ENCODE assay signal across 10 mouse cellular contexts in genomic region chr14:40959586-40959985, GRCm38 (mm10). TPM values are rescaled to one million over a fixed set of nuclear protein-coding genes. Genes with fewer than 3 reads are reported as not detected.
DNase-seq lines count a peak whose midpoint lies in the region; ATAC-seq and TF ChIP-seq lines count a peak whose summit lies in the region.
"Had no signal": no experiment of that assay in that cellular context is flagged by ENCODE, and none has a peak within 500 bp of the region (broad histone marks: within the 10 kb centered on the region; RNA-seq: fewer than 3 reads in every experiment).

No protein-coding gene starts in this region.

- no peak overlapping the region for H3K9ac ChIP-seq in kidney, embryonic 15.5 days
- H3K9ac ChIP-seq in CH12.LX (ENCODE audit: insufficient read depth, low read depth) (no peak overlapping the region), ES-E14 (ENCODE audit: insufficient read depth, low read depth, low read length, poor library complexity, severe bottlenecking) (no peak overlapping the region)
- H3K9ac ChIP-seq in limb, embryonic 15.5 days = no peak overlapping the region

- no peak for TF ChIP-seq RAD21 in CH12.LX (IDR thresholded peaks at IDR 0.05; ENCODE audit: low read depth, low read length)

- DNase-seq in kidney, postnatal 25 days = no peak
- no peak for DNase-seq in CH12.LX (ENCODE audit: extremely low read depth)
- no peak for DNase-seq in ES-E14 (ENCODE audit: low read depth, low spot score)
- DNase-seq in layer of hippocampus, postnatal 25 days (ENCODE audit: extremely low spot score in 1 of 2, low spot score in 1 of 2) = no peak
- DNase-seq in gastrocnemius, adult 8-10 months (ENCODE audit: low spot score in 2 of 2) = no peak
- DNase-seq in spleen, postnatal 4 days (ENCODE audit: low spot score in 2 of 2) = no peak
- DNase-seq: cerebellum, postnatal 36 days; gastrocnemius, postnatal 36 days had no signal

- peak overlapping the region; percentile 91 for H3K27ac ChIP-seq in kidney, embryonic 15.5 days
- H3K27ac ChIP-seq in CH12.LX (ENCODE audit: insufficient read depth, low read depth) (0 out of 2 replicates have a peak overlapping the region, but pooled peaks have one; percentile 47), ES-E14 (ENCODE audit: insufficient read depth, low read depth, low read length, poor library complexity, severe bottlenecking) (peak overlapping the region; percentile 63)
- peak overlapping the region; percentile 55 for H3K27ac ChIP-seq in limb, embryonic 15.5 days

- TF ChIP-seq CTCF in CH12.LX (conservative IDR thresholded peaks at IDR 0.05 in 1 of 2, IDR thresholded peaks at IDR 0.05 in 1 of 2; ENCODE audit: low read depth in 2 of 2, low read length in 2 of 2) = no peak

- no peak for TF ChIP-seq EP300 in CH12.LX (IDR thresholded peaks at IDR 0.05; ENCODE audit: low read length)

- H3K4me3 ChIP-seq in kidney, embryonic 15.5 days (replicated peaks) = no peak overlapping the region
- no peak overlapping the region for H3K4me3 ChIP-seq in CH12.LX (replicated peaks in 1 of 3; ENCODE audit: low read depth in 2 of 3, low read length in 2 of 3, poor library complexity in 1 of 3)
- no peak overlapping the region for H3K4me3 ChIP-seq in ES-E14 (ENCODE audit: insufficient read depth in 1 of 2, low read depth in 1 of 2, low read length in 2 of 2, poor library complexity in 1 of 2, severe bottlenecking in 1 of 2)
- H3K4me3 ChIP-seq in limb, embryonic 15.5 days = no peak overlapping the region

- peaks cover 90% of the 10 kb centered on the region for H3K4me1 ChIP-seq in kidney, embryonic 15.5 days
- peaks cover 37 to 85% of the 10 kb centered on the region in 2 experiments for H3K4me1 ChIP-seq in CH12.LX (ENCODE audit: control insufficient read depth in 1 of 2, insufficient read depth in 2 of 2)
- peaks cover 28 to 57% of the 10 kb centered on the region in 2 experiments for H3K4me1 ChIP-seq in ES-E14 (ENCODE audit: control insufficient read depth in 2 of 2, insufficient read depth in 2 of 2, low read length in 2 of 2, poor library complexity in 1 of 2)
- H3K4me1 ChIP-seq in limb, embryonic 15.5 days = peaks cover 77% of the 10 kb centered on the region

- dilution Hi-C loops in CH12.LX (cut with MboI; ENCODE audit: extremely low pct_ligation_motif_present, extremely low pct_unique_long_range_greater_than_20kb, low sequenced_read_pairs) = no loop called here

- no peaks in the 10 kb centered on the region for H3K36me3 ChIP-seq in kidney, embryonic 15.5 days
- peaks cover 0 to 5% of the 10 kb centered on the region in 2 experiments for H3K36me3 ChIP-seq in CH12.LX (replicated peaks in 1 of 2; ENCODE audit: control insufficient read depth in 1 of 2, insufficient read depth in 1 of 2, low read length in 1 of 2)
- no peaks in the 10 kb centered on the region for H3K36me3 ChIP-seq in ES-E14 (ENCODE audit: control insufficient read depth, insufficient read depth, low read length, poor library complexity, severe bottlenecking)
- no peaks in the 10 kb centered on the region for H3K36me3 ChIP-seq in limb, embryonic 15.5 days

- 24% methylated on average over 3 of the region's 3 CpGs for WGBS in kidney, embryonic 15.5 days
- WGBS in limb, embryonic 15.5 days = 52% methylated on average over 3 of the region's 3 CpGs

- in situ Hi-C loops in CH12.LX (cut with MboI; ENCODE audit: low pct_ligation_motif_present, low pct_unique_long_range_greater_than_20kb, low sequenced_read_pairs) = no loop called here
- in situ Hi-C loops in ES-E14 (cut with MboI; ENCODE audit: low sequenced_read_pairs in 2 of 2, unreplicated experiment in 2 of 2) = no loop called here

- H3K79me2 ChIP-seq in CH12.LX (replicated peaks; ENCODE audit: control insufficient read depth, extremely low read depth, insufficient read depth, poor library complexity, severe bottlenecking) = peaks cover 52% of the 10 kb centered on the region

- peak overlapping the region; percentile 23; the same call in 1 of the 2 replicates for H3K4me2 ChIP-seq in kidney, embryonic 15.5 days
- H3K4me2 ChIP-seq in CH12.LX (ENCODE audit: insufficient read depth, low read depth, poor library complexity, severe bottlenecking) = peak overlapping the region; percentile 67
- no peak overlapping the region for H3K4me2 ChIP-seq in limb, embryonic 15.5 days

- no peaks in the 10 kb centered on the region for H3K27me3 ChIP-seq in kidney, embryonic 15.5 days
- H3K27me3 ChIP-seq in CH12.LX (replicated peaks) = no peaks in the 10 kb centered on the region
- H3K27me3 ChIP-seq in limb, embryonic 15.5 days = no peaks in the 10 kb centered on the region

- TF ChIP-seq POLR2A in CH12.LX (IDR thresholded peaks at IDR 0.05; ENCODE audit: low read depth, low read length) = no peak

- no peaks in the 10 kb centered on the region for H3K9me3 ChIP-seq in kidney, embryonic 15.5 days (replicated peaks)
- no peaks in the 10 kb centered on the region for H3K9me3 ChIP-seq in CH12.LX (replicated peaks; ENCODE audit: low read length)
- no peaks in the 10 kb centered on the region for H3K9me3 ChIP-seq in ES-E14 (ENCODE audit: control insufficient read depth, insufficient read depth, low read depth, low read length)
- H3K9me3 ChIP-seq in limb, embryonic 15.5 days = no peaks in the 10 kb centered on the region

- ATAC-seq in kidney, embryonic 15.5 days (replicated peaks; ENCODE audit: low FRiP score) = no peak
- ATAC-seq in limb, embryonic 15.5 days (ENCODE audit: insufficient number of reproducible peaks, low FRiP score, low TSS enrichment, low read depth) = no peak

TF ChIP-seq in CH12.LX, 34 proteins besides CTCF, POLR2A, EP300 and RAD21:
- TF ChIP-seq KAT2A (IDR thresholded peaks at IDR 0.05; ENCODE audit: insufficient replicate concordance, low read length) (no peak), MXI1 (IDR thresholded peaks at IDR 0.05; ENCODE audit: low read depth, low read length) (peak; percentile 22; the same call in 1 of the 2 replicates)

TF ChIP-seq in ES-E14, 5 proteins besides CTCF, POLR2A, EP300 and RAD21:
- TF ChIP-seq MAFK (IDR thresholded peaks at IDR 0.05; ENCODE audit: insufficient read depth, low read depth, low read length) (no peak), HCFC1 (IDR thresholded peaks at IDR 0.05; ENCODE audit: borderline replicate concordance, insufficient read depth, low read length) (no peak), ZNF384 (IDR thresholded peaks at IDR 0.05; ENCODE audit: low read depth, low read length) (no peak), CHD2 (IDR thresholded peaks at IDR 0.05; ENCODE audit: low read depth, low read length) (no peak), ZC3H11A (IDR thresholded peaks at IDR 0.05; ENCODE audit: borderline replicate concordance, low read depth, low read length) (no peak)

RNA-seq across cellular contexts. Expression of gene Tspan14, which starts 7.0 kb away (rescaled TPM):
- polyA plus RNA-seq in kidney, embryonic 15.5 days (2015; fragmentation: Nextera tagmentation; extraction: Ambion mirVana) = 109 and 112 TPM in 2 replicates
- total RNA-seq in CH12.LX (2012; rRNA removed) = 14.9 and 16.1 TPM in 2 replicates
- total RNA-seq in CH12.LX (2014; rRNA removed) = 10.6 and 11.6 TPM in 2 replicates
- polyA plus RNA-seq in CH12.LX (2012; ENCODE audit: insufficient read length, low read depth) = 17.8 and 19.1 TPM in 2 replicates
- total RNA-seq in ES-E14 (2012; rRNA removed) = 26.5 and 62.7 TPM in 2 replicates
- polyA plus RNA-seq in limb, embryonic 15.5 days (2015; fragmentation: Nextera tagmentation; extraction: Ambion mirVana) = 70.3 and 76.9 TPM in 2 replicates
- total RNA-seq in layer of hippocampus, postnatal 25 days (2021) = 10 to 100 TPM; 40.9 to 41.0 TPM
- 10 to 100 TPM in 2 of 4 experiments, 1 to 10 TPM in 2; 8.9 to 11.6 (median 10.3) TPM for total RNA-seq in gastrocnemius, adult 8-10 months (2022)

RNA-seq across cellular contexts. Expression of gene Fam213a, which starts 54.0 kb away (rescaled TPM):
- 96.8 and 103 TPM in 2 replicates for polyA plus RNA-seq in kidney, embryonic 15.5 days (2015; fragmentation: Nextera tagmentation; extraction: Ambion mirVana)
- total RNA-seq in CH12.LX (2012; rRNA removed) = 15.6 and 17.1 TPM in 2 replicates
- total RNA-seq in CH12.LX (2014; rRNA removed) = 11.6 and 12.0 TPM in 2 replicates
- 12.3 and 14.1 TPM in 2 replicates for polyA plus RNA-seq in CH12.LX (2012; ENCODE audit: insufficient read length, low read depth)
- 13.6 and 16.7 TPM in 2 replicates for total RNA-seq in ES-E14 (2012; rRNA removed)
- polyA plus RNA-seq in limb, embryonic 15.5 days (2015; fragmentation: Nextera tagmentation; extraction: Ambion mirVana) = 38.0 and 39.6 TPM in 2 replicates
- 100 to 1,000 TPM; 160 to 181 TPM for total RNA-seq in layer of hippocampus, postnatal 25 days (2021)
- total RNA-seq in gastrocnemius, adult 8-10 months (2022) = 10 to 100 TPM; 25.1 to 33.3 (median 30.0) TPM
